Mouse (Mus musculus): ENCODE data around the gene AC129217.1.

DNA sequence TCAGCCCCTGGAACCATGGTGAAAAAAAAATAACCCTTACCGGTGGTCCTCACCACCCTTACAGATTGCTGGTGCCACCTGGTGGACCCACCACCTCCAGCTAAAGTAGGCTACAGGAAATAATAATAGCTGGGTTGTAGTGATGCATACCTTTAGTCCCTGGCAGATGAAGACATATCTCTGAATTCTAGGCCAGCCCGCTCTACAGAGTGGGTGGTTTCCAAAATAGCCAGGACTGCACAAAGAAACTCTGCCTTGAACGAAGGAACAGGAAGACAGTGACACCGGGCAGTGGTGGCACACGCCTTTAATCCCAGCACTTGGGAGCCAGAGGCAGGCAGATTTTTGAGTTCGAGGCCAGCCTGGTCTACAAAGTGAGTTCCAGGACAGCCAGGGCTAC, 34.7 kb downstream of the AC129217.1 start:
- TF ChIP-seq GATA1 (IDR thresholded peaks at IDR 0.05; ENCODE audit: low read length): no peak
- no peak for TF ChIP-seq TAL1 (IDR thresholded peaks at IDR 0.05; ENCODE audit: low read length)
